Mouse (Mus musculus): ENCODE data around the gene Prcc. TPM values are rescaled to one million over a fixed set of nuclear protein-coding genes. Genes with fewer than 3 reads are reported as not detected.

The Prcc gene
- polyA plus RNA-seq, 1 experiment from 2014 or later = 17.8 TPM

Other genes starting within 250 kb of the Prcc start
- gene Lrrc71, start 137.0 kb downstream of the Prcc start, polyA plus RNA-seq (2014; fragmentation: Nextera tagmentation; extraction: Ambion mirVana) = 0.24 and 0.31 TPM in 2 replicates
- 18.3 and 20.4 TPM in 2 replicates for gene Ntrk1, start 90.4 kb downstream of the Prcc start, polyA plus RNA-seq (2014; fragmentation: Nextera tagmentation; extraction: Ambion mirVana)
- 0.45 and 0.87 TPM in 2 replicates for gene Insrr, start 88.7 kb downstream of the Prcc start, polyA plus RNA-seq (2014; fragmentation: Nextera tagmentation; extraction: Ambion mirVana)
- 9.2 and 10.2 TPM in 2 replicates for gene Pear1, start 61.3 kb downstream of the Prcc start, polyA plus RNA-seq (2014; fragmentation: Nextera tagmentation; extraction: Ambion mirVana)
- gene Sh2d2a, start 38.9 kb downstream of the Prcc start, polyA plus RNA-seq (2014; fragmentation: Nextera tagmentation; extraction: Ambion mirVana) = not detected in 2 replicates
- gene Hdgf, start 20.7 kb upstream of the Prcc start, polyA plus RNA-seq (2014; fragmentation: Nextera tagmentation; extraction: Ambion mirVana) = 256 and 261 TPM in 2 replicates
- gene Mrpl24, start 33.9 kb upstream of the Prcc start, polyA plus RNA-seq (2014; fragmentation: Nextera tagmentation; extraction: Ambion mirVana) = 76.1 and 79.2 TPM in 2 replicates
- gene Isg20l2, start 44.7 kb upstream of the Prcc start, polyA plus RNA-seq (2014; fragmentation: Nextera tagmentation; extraction: Ambion mirVana) = 52.3 and 53.9 TPM in 2 replicates
- gene Rrnad1, start 45.1 kb upstream of the Prcc start, polyA plus RNA-seq (2014; fragmentation: Nextera tagmentation; extraction: Ambion mirVana) = 14.5 and 16.9 TPM in 2 replicates
- 565 and 607 TPM in 2 replicates for gene Crabp2, start 63.1 kb upstream of the Prcc start, polyA plus RNA-seq (2014; fragmentation: Nextera tagmentation; extraction: Ambion mirVana)
- gene Nes, start 85.5 kb upstream of the Prcc start, polyA plus RNA-seq (2014; fragmentation: Nextera tagmentation; extraction: Ambion mirVana) = 59.5 and 60.2 TPM in 2 replicates
- 0.31 and 0.72 TPM in 2 replicates for gene Bcan, start 114.6 kb upstream of the Prcc start, polyA plus RNA-seq (2014; fragmentation: Nextera tagmentation; extraction: Ambion mirVana)
- gene Hapln2, start 142.0 kb upstream of the Prcc start, polyA plus RNA-seq (2014; fragmentation: Nextera tagmentation; extraction: Ambion mirVana) = 0.14 TPM in 1 of 2 replicates, not detected in the other
- 32.5 and 34.2 TPM in 2 replicates for gene Gpatch4, start 157.5 kb upstream of the Prcc start, polyA plus RNA-seq (2014; fragmentation: Nextera tagmentation; extraction: Ambion mirVana)
- 127 and 131 TPM in 2 replicates for gene Naxe, start 172.9 kb upstream of the Prcc start, polyA plus RNA-seq (2014; fragmentation: Nextera tagmentation; extraction: Ambion mirVana)
- gene Ttc24, start 192.7 kb upstream of the Prcc start, polyA plus RNA-seq (2014; fragmentation: Nextera tagmentation; extraction: Ambion mirVana) = not detected in 2 replicates
- 15.9 and 17.8 TPM in 2 replicates for gene Iqgap3, start 196.4 kb upstream of the Prcc start, polyA plus RNA-seq (2014; fragmentation: Nextera tagmentation; extraction: Ambion mirVana)

Data from neural tube, embryonic 11.5 days (tissue).